Mouse (Mus musculus): ENCODE data around the gene Gm49358.

GRCm38 (mm10) chr10:86810000-86810399 is 46.2 kb downstream of the Gm49358 start:
- TF ChIP-seq CTCF (IDR thresholded peaks at IDR 0.05; ENCODE audit: insufficient read depth, low read length) (no peak), POLR2A (IDR thresholded peaks at IDR 0.05; ENCODE audit: borderline replicate concordance, extremely low read depth, low read depth, low read length) (no peak)
